Mouse (Mus musculus) liver, embryonic 13.5 days (tissue): ENCODE data around the gene Dpm2. TPM values are rescaled to one million over a fixed set of nuclear protein-coding genes. Genes with fewer than 3 reads are reported as not detected.

ENCODE experiments used
- ATAC-seq: fragments of 200-750 bp; cut with Nextera tagmentation; 2 replicates; pipeline ENCODE4 v1.8.0; 2017; ENCODE audit warnings: low read depth, mild to moderate bottlenecking, moderate number of reproducible peaks, moderate library complexity
- DNase-seq: peaks from one replicate; pipeline ENCODE4 v3.0.0; 2022
- H3K27ac ChIP-seq: fragments of 300-500 bp; sonication (generic); 2 replicates; pipeline ENCODE4 v1.5.1; 2015; ENCODE audit warnings: moderate library complexity, mild to moderate bottlenecking, inconsistent platforms
- H3K27me3 ChIP-seq: fragments of 300-500 bp; sonication (generic); 2 replicates; pipeline ENCODE4 v1.6.1; 2015; ENCODE audit warnings: mild to moderate bottlenecking, inconsistent platforms
- H3K36me3 ChIP-seq: fragments of 300-500 bp; sonication (generic); 2 replicates; pipeline ENCODE4 v1.6.1; 2015; ENCODE audit warnings: mild to moderate bottlenecking, inconsistent platforms
- H3K4me1 ChIP-seq: fragments of 300-500 bp; sonication (generic); replicated peaks from 2 replicates; pipeline ENCODE4 v1.6.1; 2015; ENCODE audit warnings: inconsistent platforms
- H3K4me2 ChIP-seq: fragments of 300-500 bp; sonication (generic); 2 replicates; pipeline ENCODE4 v1.6.1; 2015; ENCODE audit warnings: inconsistent platforms, mild to moderate bottlenecking, moderate library complexity
- H3K4me3 ChIP-seq: fragments of 300-500 bp; sonication (generic); replicated peaks from 2 replicates; pipeline ENCODE4 v1.5.1; 2015; ENCODE audit warnings: mild to moderate bottlenecking, inconsistent platforms
- H3K9ac ChIP-seq: fragments of 300-500 bp; sonication (generic); 2 replicates; pipeline ENCODE4 v1.6.1; 2015; ENCODE audit warnings: mild to moderate bottlenecking, inconsistent platforms
- H3K9me3 ChIP-seq: fragments of 300-500 bp; sonication (generic); replicated peaks from 2 replicates; pipeline ENCODE4 v1.6.1; 2016; ENCODE audit warnings: inconsistent platforms
- WGBS: fragments of 180-500 bp; shearing (Covaris S2); methylation state at CpG from one replicate; pipeline ENCODE4 v1.1.7; 2015; ENCODE audit not compliant: insufficient replicate concordance; 5-methylcytosine and 5-hydroxymethylcytosine counted together
- polyA plus RNA-seq: library from polyadenylated mRNA; unstranded; fragments of >200 nt; fragmentation: Nextera tagmentation; extraction: Ambion mirVana; gene quantifications from 2 replicates; pipeline ENCODE4 v1.2.1, GENCODE M21; 2015

The Dpm2 gene
- polyA plus RNA-seq, 1 experiment from 2014 or later = 64.2 TPM

- peak overlapping the region; percentile 41; the same call in 1 of the 2 replicates for H3K27ac ChIP-seq
- DNase-seq (no peak), ATAC-seq (no peak)
- H3K4me3 ChIP-seq = peak overlapping the region; percentile 69
- H3K36me3 ChIP-seq = peaks cover 9% of the 10 kb centered on the region; the same call in 1 of the 2 replicates
- H3K9ac ChIP-seq = peak overlapping the region; percentile 76
- 9% methylated on average over 9 of the region's 9 CpGs for WGBS
- H3K4me2 ChIP-seq = peak overlapping the region; percentile 89
- H3K4me1 ChIP-seq = peaks cover 50% of the 10 kb centered on the region
- 0 out of 2 replicates have a peak, but pooled peaks cover 4% of the 10 kb centered on the region for H3K27me3 ChIP-seq
- no peaks in the 10 kb centered on the region for H3K9me3 ChIP-seq
Observed at GRCm38 (mm10) chr2:32587731-32588321, 17.2 kb downstream of the Dpm2 start.

- H3K4me3 ChIP-seq = no peak overlapping the region
- ATAC-seq (no peak), DNase-seq (no peak)
- H3K36me3 ChIP-seq = peaks cover 16% of the 10 kb centered on the region
- H3K9me3 ChIP-seq = no peaks in the 10 kb centered on the region
- H3K27ac ChIP-seq = 0 out of 2 replicates have a peak overlapping the region, but pooled peaks have one; percentile 9
- H3K4me2 ChIP-seq = peak overlapping the region; percentile 89; the same call in 1 of the 2 replicates
- WGBS = 76% methylated on average over 11 of the region's 11 CpGs
- H3K9ac ChIP-seq = 0 out of 2 replicates have a peak overlapping the region, but pooled peaks have one; percentile 17
- H3K4me1 ChIP-seq = peaks cover 44% of the 10 kb centered on the region
- no peaks in the 10 kb centered on the region for H3K27me3 ChIP-seq
Observed at GRCm38 (mm10) chr2:32589213-32589795, 18.6 kb downstream of the Dpm2 start.

- Histone ChIP-seq H3K27me3 (no peaks in the 10 kb centered on the region), H3K4me1 (peaks cover 44% of the 10 kb centered on the region), H3K27ac (no peak overlapping the region), H3K4me3 (no peak overlapping the region), H3K9me3 (no peaks in the 10 kb centered on the region), H3K9ac (no peak overlapping the region), H3K36me3 (peaks cover 20% of the 10 kb centered on the region), H3K4me2 (no peak overlapping the region)
- ATAC-seq (no peak), DNase-seq (no peak)
- WGBS = 80% methylated on average over 10 of the region's 10 CpGs
Observed at GRCm38 (mm10) chr2:32590224-32590623, 19.6 kb downstream of the Dpm2 start.

- no peak for DNase-seq
- Histone ChIP-seq H3K4me1 (peaks cover 43% of the 10 kb centered on the region), H3K36me3 (peaks cover 29% of the 10 kb centered on the region), H3K4me3 (no peak overlapping the region), H3K9ac (no peak overlapping the region), H3K9me3 (no peaks in the 10 kb centered on the region), H3K27me3 (no peaks in the 10 kb centered on the region), H3K4me2 (no peak overlapping the region), H3K27ac (no peak overlapping the region)
- WGBS = 81% methylated on average over 6 of the region's 6 CpGs
- ATAC-seq = no peak
Observed at GRCm38 (mm10) chr2:32591249-32591648, 20.6 kb downstream of the Dpm2 start.

- Histone ChIP-seq H3K27ac (no peak overlapping the region), H3K27me3 (no peaks in the 10 kb centered on the region), H3K9ac (no peak overlapping the region), H3K4me2 (no peak overlapping the region), H3K4me3 (no peak overlapping the region), H3K9me3 (no peaks in the 10 kb centered on the region), H3K4me1 (peaks cover 10% of the 10 kb centered on the region), H3K36me3 (peaks cover 25% of the 10 kb centered on the region)
- ATAC-seq (no peak), DNase-seq (no peak)
- 85% methylated on average over 13 of the region's 13 CpGs for WGBS
Observed at GRCm38 (mm10) chr2:32596725-32597124, 26.1 kb downstream of the Dpm2 start.

GRCm38 (mm10) chr2:32597248-32597647 is 26.6 kb downstream of the Dpm2 start:
- WGBS = 77% methylated on average over 5 of the region's 5 CpGs
- Histone ChIP-seq H3K27ac (no peak overlapping the region), H3K9me3 (no peaks in the 10 kb centered on the region), H3K27me3 (no peaks in the 10 kb centered on the region), H3K4me1 (peaks cover 15% of the 10 kb centered on the region), H3K4me2 (no peak overlapping the region), H3K9ac (no peak overlapping the region), H3K36me3 (peaks cover 25% of the 10 kb centered on the region), H3K4me3 (no peak overlapping the region)
- DNase-seq = no peak
- ATAC-seq = no peak

GRCm38 (mm10) chr2:32597699-32598098 is 27.0 kb downstream of the Dpm2 start:
- Histone ChIP-seq H3K4me2 (no peak overlapping the region), H3K4me1 (peaks cover 20% of the 10 kb centered on the region), H3K9me3 (no peaks in the 10 kb centered on the region), H3K27me3 (no peaks in the 10 kb centered on the region), H3K36me3 (peaks cover 25% of the 10 kb centered on the region), H3K9ac (no peak overlapping the region), H3K4me3 (no peak overlapping the region), H3K27ac (no peak overlapping the region)
- DNase-seq = no peak
- ATAC-seq = no peak
- WGBS = 80% methylated on average over 5 of the region's 5 CpGs

GRCm38 (mm10) chr2:32598506-32598905 is 27.8 kb downstream of the Dpm2 start:
- Histone ChIP-seq H3K27me3 (no peaks in the 10 kb centered on the region), H3K4me3 (no peak overlapping the region), H3K9me3 (no peaks in the 10 kb centered on the region), H3K9ac (no peak overlapping the region), H3K4me2 (no peak overlapping the region), H3K4me1 (peaks cover 20% of the 10 kb centered on the region), H3K27ac (no peak overlapping the region), H3K36me3 (peaks cover 25% of the 10 kb centered on the region)
- DNase-seq (no peak), ATAC-seq (no peak)
- WGBS = 78% methylated on average over 8 of the region's 8 CpGs

- Histone ChIP-seq H3K27me3 (no peaks in the 10 kb centered on the region), H3K9me3 (no peaks in the 10 kb centered on the region), H3K9ac (no peak within 1 kb of the TSS), H3K36me3 (peaks cover 18% of the 10 kb centered on the region; the same call in 1 of the 2 replicates), H3K27ac (peak within 1 kb of the TSS; percentile 7; the same call in 1 of the 2 replicates), H3K4me3 (no peak within 1 kb of the TSS), H3K4me1 (peaks cover 24% of the 10 kb centered on the region), H3K4me2 (no peak within 1 kb of the TSS)
- WGBS = 80% methylated on average over 3 of the region's 3 CpGs
- no peak for DNase-seq
- no peak for ATAC-seq
Observed at GRCm38 (mm10) chr2:32599409-32599808, 28.8 kb downstream of the Dpm2 start, which contains the start of gene St6galnac6. Gene St6galnac6, plus strand, starts transcription at chr2:32599709.

GRCm38 (mm10) chr2:32601417-32602065 is 30.9 kb downstream of the Dpm2 start:
- peak overlapping the region; percentile 39; the same call in 1 of the 2 replicates for H3K27ac ChIP-seq
- H3K4me3 ChIP-seq = no peak overlapping the region
- no peaks in the 10 kb centered on the region for H3K27me3 ChIP-seq
- ATAC-seq = peak; percentile 79
- no peaks in the 10 kb centered on the region for H3K9me3 ChIP-seq
- peak; percentile 64 for DNase-seq
- peaks cover 39% of the 10 kb centered on the region for H3K4me1 ChIP-seq
- peak overlapping the region; percentile 67 for H3K4me2 ChIP-seq
- 34% methylated on average over 8 of the region's 8 CpGs for WGBS
- H3K9ac ChIP-seq = peak overlapping the region; percentile 54; the same call in 1 of the 2 replicates
- peaks cover 4% of the 10 kb centered on the region; the same call in 1 of the 2 replicates for H3K36me3 ChIP-seq

- DNase-seq = peak; percentile 81
- under 1% methylated on average over 11 of the region's 11 CpGs for WGBS
- peak overlapping the region; percentile 67 for H3K4me2 ChIP-seq
- ATAC-seq = peak; percentile 54
- no peaks in the 10 kb centered on the region for H3K9me3 ChIP-seq
- H3K27ac ChIP-seq = peak overlapping the region; percentile 66
- H3K4me3 ChIP-seq = peak overlapping the region; percentile 54
- H3K4me1 ChIP-seq = peaks cover 48% of the 10 kb centered on the region
- no peaks in the 10 kb centered on the region for H3K27me3 ChIP-seq
- peak overlapping the region; percentile 48; the same call in 1 of the 2 replicates for H3K9ac ChIP-seq
- H3K36me3 ChIP-seq = 0 out of 2 replicates have a peak, but pooled peaks cover 4% of the 10 kb centered on the region
Observed at GRCm38 (mm10) chr2:32602600-32603054, 32.0 kb downstream of the Dpm2 start.
